Mouse (Mus musculus) cerebellum, adult 9-10 months (tissue): ENCODE data around the gene Sgta.

Experiments used
- DNase-seq: peaks from one replicate; pipeline ENCODE4 v3.0.0; 2022

The Sgta gene

DNA sequence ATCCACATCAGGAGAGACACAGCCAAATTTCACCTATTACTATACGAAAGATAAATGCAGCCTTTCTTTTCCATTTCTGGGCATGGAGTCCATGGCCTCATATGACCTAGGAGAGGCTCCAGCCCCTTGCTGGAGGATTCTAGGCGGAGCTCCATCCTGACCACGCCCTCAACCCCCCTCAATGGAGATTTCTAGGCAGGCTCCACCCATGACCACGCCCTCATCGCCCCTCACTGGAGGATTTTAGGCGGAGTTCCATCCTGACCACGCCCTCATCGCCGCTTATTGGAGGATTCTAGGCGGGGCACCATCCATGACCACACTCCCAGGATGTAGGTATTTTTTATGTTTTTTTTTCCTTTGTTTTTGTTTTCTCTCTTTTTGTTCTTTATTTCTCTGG, 41.7 kb downstream of the Sgta start:
- peak; percentile 64 for DNase-seq

DNA sequence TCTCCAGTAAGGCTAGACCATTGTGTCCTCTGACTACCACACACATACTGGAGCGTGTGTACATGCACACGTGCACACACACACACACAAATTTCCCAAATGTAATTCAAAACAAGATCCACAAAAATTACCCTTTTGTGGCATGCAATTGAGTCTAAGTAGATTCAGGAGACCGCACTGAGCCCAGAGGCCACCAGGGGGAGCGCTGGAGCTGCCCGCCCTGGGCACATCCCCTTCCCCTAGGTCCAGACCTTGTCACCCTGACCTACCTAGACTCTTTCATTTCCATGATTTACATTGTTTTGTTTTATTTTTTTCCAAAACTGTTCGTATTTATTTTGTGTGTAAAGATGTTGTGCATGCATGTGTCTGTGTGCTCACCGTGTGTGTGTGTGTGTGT, 43.3 kb downstream of the Sgta start:
- peak; percentile 81 for DNase-seq

DNA sequence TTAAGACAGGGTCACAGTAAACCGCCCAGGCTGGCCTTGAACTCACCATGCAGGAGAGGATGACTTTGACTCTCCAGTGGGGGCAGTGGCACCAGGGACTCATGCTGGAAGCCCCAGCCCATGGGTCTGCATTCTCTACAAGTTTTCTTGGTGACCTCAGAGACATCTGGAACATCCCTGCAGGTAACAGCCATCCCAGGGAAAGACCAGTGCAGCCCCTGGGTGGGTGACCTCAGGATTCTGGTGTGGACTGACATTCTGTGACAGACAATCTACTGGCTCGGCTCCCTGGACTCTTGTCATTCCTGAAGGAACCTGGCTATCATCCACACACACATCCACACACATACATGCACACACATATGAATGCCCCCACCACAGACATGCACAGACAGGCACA, 44.3 kb downstream of the Sgta start:
- peak; percentile 69 for DNase-seq

DNA sequence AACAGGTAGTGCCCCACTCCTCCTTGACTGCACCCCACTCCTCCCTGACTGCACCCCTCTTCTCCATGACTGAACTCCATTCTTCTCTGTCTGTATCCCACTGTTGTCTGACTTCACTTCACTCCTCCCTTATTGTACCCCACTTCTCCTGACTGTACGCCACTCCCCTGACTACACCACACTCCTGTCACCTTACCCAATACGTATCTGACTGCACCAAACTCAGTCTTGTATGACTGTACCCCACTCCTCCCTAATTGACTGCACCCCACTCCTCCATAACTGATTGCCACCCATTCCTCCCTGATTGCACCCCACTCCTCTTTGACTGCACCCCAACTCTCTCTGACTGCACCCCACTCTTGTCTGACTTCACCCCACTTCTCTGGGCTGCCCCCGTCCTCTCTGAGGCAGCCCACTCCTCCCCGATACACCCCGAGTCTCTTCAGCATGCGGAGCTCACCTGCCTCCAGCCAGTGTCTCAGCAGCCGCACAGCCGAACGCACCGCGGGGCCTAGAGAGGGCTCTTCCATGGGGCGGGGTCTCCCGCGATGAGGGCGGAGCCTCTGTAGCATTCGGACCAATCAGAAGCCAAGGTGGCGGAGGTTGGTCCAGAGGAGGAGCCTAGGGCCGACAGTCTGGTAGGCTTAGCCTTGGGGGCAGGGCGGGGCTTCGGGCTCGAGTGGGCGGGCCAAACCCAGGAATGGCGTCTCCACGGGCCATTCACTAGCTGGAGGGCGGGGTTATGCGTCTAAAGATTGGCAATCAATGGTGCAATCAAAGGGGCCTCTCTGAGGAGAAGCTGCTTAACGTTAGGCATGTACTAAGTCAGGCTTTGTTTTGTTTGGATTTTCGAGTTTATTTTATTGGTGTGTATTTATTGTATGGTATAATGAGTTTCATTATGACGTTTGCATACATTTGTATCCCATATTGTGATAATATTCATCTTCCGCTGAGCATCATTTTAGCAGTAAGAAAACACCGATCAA, 45.3 kb downstream of the Sgta start, which contains the start of gene Gng7:
TSS of gene Gng7 (minus strand) at position 553 of the 992 bp plus-strand sequence.
- peak; percentile 99 for DNase-seq

DNA sequence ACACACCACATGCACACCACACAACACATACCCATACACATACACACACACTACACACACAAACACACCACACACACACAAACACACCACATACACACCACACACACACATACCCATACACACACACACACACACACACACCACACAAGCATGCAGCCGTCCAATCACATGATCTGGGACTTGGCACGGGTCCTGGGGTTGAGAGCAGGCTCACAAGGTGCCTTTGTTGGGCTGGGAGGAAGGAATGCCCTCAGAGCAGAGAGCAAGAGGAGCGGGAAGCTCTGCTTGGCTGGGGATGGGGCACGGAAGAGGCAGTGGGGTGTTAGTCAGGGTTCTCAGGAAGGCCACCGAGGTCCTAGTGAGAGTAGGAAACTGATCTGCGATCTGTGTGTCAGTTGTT, 49.1 kb downstream of the Sgta start:
- no peak for DNase-seq

DNA sequence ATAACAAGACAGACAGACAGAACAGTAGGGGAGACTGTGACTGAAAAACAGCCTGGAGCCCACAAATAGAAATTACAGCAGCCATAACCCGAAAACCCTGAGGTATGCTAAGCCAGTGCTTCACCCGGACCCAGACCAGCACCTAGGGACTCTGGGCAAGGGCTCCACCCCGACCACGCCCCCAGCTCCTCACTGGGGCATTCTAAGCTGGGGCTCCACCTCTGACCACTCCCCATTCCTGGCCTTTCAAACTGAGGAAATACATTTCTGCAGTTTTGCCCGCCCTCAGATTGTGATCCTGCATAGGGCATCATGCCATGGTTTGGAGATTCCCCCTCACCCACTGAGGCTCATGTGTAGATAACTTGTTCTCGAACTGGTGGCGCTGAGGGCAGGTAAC, 52.7 kb downstream of the Sgta start:
- no peak for DNase-seq

DNA sequence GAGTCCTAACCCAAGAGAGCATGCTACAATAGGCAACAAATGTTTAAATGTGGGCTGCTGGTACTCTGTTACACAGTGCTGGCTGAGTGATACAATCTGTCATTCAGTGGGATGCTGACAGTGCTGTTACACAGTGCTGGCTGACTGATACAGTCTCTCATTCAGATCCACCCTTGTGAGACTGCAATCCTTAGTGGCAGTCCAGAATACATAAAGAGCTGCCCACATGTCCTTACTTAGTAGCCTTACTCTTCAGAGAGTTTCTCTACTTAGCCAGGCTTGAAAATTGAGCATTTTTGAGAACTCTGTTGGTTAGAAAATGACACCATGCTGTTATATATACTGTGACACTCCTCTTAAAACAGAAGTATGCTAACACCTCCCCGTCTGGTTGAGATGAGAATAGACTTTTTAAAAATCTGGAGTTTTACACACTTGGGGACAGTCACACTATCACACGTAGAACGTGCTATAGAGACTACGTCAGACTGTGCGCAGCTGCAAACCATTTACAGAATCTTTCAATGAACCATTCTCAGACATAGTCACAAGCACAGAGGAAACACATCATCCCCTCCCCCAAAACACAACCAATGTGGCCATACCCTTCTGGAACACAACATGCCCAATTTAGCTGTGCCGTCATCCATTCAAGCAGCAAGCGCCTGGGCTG, 53.8 kb downstream of the Sgta start:
- no peak for DNase-seq

DNA sequence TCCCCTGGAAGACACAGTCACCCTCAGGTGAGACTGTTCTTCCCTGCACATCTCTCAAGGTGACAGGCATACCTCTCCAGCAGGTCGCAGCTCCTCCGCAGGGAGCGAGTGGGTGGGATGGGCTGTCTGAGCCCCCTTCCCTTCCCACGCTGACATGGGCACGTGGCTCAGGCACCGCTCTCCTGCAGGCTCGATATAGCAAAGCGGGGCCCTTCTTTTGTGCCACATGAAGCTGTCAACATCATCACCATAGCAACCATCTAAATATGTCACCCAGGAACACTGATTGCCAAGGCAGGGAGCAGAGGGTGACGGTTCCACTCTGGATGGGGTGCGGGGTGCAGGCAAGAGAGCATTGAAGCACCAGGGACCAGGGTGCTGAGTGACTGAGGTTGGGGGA, 58.8 kb downstream of the Sgta start:
- DNase-seq, result no peak

DNA sequence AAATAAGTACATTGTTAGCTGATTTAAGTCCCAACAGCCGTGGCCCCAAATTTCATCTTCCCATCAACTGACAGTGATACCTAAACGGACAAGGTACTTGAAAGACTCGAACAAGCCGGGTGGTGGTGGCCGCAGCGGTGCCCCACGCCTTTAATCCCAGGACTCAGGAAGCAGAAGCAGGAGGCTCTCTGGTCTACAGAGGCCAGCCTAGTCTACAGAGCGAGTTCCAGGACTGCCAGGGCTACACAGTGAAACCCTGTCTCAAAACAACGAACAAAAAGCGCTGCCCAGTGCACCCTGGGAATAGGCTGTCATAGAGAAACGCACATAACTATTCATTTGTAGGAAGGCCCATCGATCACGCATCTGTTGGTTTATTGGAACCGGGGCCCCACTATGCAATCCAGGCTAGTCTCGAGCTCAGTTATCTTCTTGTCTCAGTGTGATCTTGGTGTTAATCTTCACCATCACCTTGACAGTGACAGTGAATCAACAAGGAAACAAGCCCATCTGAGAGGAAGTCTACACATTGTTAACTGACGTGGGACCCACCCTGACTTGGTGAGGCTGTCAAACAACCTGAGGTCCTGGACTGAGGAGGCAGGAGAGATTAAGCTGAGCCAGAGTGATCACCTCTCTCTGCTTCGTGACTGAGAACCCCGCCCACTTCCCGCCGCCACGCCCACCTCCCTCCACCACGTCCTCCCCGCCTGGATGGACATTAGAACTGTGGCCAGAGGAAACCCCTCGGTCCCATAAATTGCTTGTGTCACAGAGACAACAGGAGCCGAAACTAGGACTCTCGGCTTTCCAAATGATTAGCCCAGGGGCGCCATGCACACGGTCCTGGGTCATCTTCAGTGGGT, 59.6 kb downstream of the Sgta start:
- DNase-seq, result peak; percentile 31

DNA sequence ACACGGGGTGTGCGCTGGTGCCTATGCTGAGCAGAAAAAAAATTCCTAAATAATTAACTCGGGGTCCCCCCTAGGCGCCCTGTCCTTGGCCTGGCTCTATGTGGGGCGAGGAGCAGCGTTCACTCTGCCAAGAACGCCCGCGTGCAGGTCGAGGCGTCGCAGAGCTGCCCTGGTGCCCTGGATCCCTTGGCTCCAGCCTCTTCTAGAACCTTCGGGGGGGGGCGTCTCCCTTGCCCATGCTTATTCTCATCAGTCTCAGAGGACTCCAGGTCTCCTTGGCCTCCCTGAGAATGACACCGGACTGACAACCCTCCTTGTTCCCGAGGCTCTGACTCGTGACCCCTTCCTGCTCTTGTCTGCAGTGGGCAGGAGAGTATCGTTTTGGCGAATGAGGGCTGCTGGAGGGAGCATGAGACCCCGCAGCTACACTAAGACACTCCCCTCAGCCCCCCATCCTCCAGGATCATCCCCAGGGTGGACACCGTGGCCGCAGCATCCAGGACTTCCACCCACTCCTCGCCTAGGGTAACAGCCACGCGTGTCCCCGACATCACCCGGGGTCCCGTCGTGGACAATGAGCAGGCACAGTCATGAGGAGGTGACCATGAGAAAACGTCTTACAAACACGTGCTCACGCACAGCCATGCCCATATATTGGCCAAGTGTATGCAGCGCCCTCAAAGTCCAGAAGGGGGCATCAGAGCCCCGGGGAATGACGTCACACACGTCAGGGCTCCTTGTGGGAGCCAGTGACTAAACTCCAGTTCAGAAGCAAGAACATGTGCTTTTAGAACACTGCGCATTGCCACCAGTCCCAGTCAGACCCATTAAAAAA, 60.4 kb downstream of the Sgta start:
- DNase-seq, result peak; percentile 94

DNA sequence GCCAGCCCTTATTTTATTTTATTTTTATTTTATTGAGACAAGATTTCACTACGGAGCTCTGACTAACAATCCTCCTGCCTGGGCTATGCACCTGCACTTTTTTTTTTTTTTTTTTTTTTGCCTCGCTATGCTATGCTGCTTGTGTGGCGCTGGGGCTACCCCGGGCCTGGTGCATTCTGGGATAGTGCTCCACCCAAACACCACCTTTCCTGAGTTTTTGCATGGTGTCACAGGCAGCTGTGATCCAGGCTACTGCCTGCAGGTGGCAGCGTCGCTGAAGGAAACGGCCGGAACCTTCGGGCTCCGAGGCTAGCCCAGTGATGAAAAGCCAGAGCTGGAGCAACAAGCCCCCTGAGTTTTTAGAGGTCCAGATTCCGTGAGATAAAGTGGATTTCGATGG, 61.2 kb downstream of the Sgta start:
- DNase-seq, result peak; percentile 79

DNA sequence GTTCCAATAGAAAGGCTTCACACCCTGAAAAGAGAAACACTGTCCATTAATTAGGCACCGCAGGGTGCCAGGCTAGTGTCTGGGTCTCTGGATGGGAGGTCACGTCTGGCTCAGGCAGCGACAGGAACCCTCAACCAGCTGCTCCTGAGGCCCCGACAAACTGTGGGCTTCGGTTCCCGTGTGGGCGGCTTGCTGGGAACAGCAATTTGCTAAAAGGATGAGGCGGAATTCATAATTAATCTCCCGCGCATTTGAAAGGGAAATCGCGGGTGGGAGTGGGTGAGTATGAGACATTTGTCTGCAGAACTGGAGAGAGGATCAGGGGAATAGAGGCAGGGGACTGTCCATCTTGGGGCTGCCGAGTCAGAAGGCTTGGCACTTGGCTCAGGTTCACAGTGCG, 62.0 kb downstream of the Sgta start:
- peak; percentile 34 for DNase-seq

DNA sequence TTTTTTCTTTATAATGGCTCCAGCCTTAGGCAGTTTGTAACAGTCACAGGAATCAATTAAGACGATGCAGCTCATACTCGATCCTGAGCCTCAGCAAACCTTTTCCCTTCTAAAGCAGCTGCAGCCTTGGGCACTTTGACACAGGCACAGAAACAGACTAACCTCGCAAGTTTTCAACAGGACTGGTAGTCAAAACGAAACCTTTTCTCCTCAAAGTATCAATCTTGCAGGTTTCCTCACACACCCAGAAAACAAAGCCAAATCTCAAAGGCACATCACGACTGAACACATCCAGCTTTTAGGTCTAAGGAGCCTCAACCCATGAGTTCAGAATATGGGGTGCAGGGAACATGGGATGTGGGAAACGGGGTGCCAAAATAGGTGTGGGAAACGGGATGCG, 62.6 kb downstream of the Sgta start:
- DNase-seq, result no peak

DNA sequence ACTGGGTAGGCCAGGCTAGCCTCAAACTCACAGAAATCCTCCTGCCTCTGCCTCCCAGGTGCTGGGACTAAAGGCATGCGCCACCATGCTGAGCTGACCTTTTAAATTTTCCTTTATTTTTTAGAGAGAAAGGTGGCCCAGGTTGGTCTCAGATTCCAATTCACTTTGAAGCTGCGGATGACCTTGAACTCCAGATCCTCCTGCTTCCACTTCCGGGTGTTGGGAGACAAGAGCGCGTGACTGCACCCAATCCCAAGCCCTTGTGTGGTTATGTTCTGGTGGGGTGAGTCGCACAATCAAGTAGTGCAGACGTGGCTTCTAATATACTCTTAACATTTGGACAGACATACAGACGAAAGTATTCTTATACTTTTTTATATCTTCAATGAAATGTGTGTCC, 63.5 kb downstream of the Sgta start:
- peak; percentile 47 for DNase-seq

DNA sequence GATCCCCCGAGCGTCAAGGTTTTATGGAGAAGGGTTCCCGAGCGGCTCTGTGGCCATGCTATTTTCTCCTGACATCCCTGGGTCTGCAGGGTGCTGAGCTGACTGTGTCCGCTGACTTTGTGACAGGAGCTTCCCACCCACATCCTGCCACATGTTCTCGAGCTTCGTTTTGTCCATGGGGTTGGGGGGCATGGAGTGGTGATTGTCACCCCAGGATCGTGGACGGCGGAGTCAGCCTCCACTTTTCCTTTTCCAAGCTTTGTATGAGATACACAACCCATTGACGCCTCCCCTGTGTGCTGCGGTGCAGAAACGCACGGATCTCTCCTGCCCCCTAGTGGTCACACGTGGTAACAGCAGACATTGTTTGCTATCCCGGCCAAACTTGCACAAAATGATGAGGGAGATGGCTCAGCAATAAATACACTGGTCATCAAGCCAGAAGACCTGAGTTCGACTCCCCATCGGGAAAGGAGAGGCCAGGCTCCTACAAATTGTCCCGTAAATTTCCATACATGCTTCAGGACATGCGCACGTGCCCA, 64.8 kb downstream of the Sgta start:
- DNase-seq, result peak; percentile 92

DNA sequence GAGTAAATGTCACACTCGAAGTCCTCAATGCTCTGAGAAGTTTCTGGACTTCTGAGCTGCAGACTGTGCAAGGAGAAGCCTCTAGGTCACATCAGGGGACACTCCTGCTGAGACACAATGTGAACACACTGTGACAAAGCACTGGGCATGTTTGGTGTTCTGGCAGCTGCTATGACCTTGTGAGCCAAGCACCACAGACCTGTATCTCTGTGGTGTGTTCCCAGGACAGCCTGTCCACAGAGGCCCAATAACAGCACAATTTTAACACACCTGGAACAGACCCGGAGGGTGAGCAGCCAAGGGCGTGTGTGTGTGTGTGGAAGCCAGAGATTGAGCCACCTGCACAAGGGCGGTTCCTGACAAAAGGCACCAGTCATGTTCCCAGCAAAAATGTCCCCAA, 65.4 kb downstream of the Sgta start:
- DNase-seq, result peak; percentile 42
